Mouse (Mus musculus): ENCODE measurements around the gene Arhgap32.

DNA sequence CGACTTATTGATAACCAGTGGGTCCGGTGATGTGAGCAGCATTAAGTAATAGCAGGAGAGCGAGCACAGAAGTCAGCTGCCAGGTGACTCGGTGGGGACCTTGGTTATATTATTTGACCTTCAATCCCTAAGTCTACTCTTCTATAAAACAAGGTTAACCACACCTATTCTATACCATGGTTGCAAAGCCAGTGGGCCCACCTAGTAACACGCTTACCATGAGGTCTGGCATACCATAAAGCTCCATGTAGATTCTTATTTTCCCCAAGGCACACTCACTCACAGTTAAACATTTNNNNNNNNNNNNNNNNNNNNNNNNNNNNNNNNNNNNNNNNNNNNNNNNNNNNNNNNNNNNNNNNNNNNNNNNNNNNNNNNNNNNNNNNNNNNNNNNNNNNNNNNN is 167.7 kb downstream of the Arhgap32 start:
- TF ChIP-seq MYOD1 (IDR thresholded peaks at IDR 0.05; ENCODE audit: control insufficient read depth in 1 of 3, insufficient read length in 2 of 3, low read depth in 2 of 3), result no peak
- no peak for TF ChIP-seq MAX (IDR thresholded peaks at IDR 0.05; ENCODE audit: low read depth)
- TF ChIP-seq MYOG (IDR thresholded peaks at IDR 0.05; ENCODE audit: control insufficient read depth in 1 of 3, insufficient read depth in 1 of 3, insufficient read length in 2 of 3, low read depth in 2 of 3), result no peak
- no peak for TF ChIP-seq TCF12 (IDR thresholded peaks at IDR 0.05; ENCODE audit: insufficient read depth, poor library complexity, severe bottlenecking)
- TF ChIP-seq USF1 (IDR thresholded peaks at IDR 0.05; ENCODE audit: low read depth), result no peak
- TF ChIP-seq SRF (IDR thresholded peaks at IDR 0.05; ENCODE audit: control insufficient read depth, insufficient read length, low read depth), result no peak
- no peak for TF ChIP-seq POLR2A (IDR thresholded peaks at IDR 0.05; ENCODE audit: insufficient read length, low read depth)
- no peak for TF ChIP-seq E2F4 (IDR thresholded peaks at IDR 0.05; ENCODE audit: insufficient read depth)
- no peak for TF ChIP-seq REST (IDR thresholded peaks at IDR 0.05; ENCODE audit: insufficient read depth, insufficient read length)
- no peak for TF ChIP-seq POLR2AphosphoS2 (IDR thresholded peaks at IDR 0.05; ENCODE audit: insufficient read length, low read depth)
- no peak for TF ChIP-seq CEBPB (IDR thresholded peaks at IDR 0.05; ENCODE audit: insufficient read depth, poor library complexity, severe bottlenecking)
